Mouse (Mus musculus) G1E (cell line): Measurements from ENCODE around the gene Traf6.

Source experiments
- CTCF ChIP-seq: IDR thresholded peaks from 2 replicates; pipeline ENCODE4 v1.5.1; 2012; ENCODE audit warnings: low read depth, low read length, inconsistent platforms, mixed read lengths
- GATA1 ChIP-seq: IDR thresholded peaks from 2 replicates; pipeline ENCODE4 v1.6.1; 2012; ENCODE audit warnings: borderline replicate concordance, low read length, inconsistent platforms, mixed read lengths
- POLR2AphosphoS5 ChIP-seq: IDR thresholded peaks from 2 replicates; pipeline ENCODE4 v1.6.1; 2012; ENCODE audit warnings: low read depth, low read length, inconsistent platforms; ENCODE audit not compliant: insufficient replicate concordance

DNA sequence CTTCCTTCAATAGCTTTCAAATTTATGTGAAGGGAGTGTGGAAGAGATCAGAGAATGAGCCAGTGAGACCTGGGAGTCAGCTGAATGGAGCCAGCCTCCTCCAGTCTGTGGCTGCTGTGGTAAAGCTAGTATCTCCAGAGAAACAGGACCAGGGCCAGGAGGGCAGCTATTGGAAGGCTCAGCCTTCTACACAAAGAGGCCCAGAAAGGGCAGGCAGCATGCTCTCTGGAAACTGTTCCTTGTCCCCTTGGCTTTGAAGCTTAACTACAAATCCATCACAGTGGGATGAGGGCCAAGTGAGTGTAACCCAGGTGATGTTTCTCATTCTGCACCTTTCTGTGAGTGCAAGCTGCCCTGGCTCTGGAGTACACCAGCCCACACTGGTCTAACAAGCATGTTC is 49.6 kb downstream of the Traf6 start:
- no peak for TF ChIP-seq CTCF
- no peak for TF ChIP-seq GATA1
- TF ChIP-seq POLR2AphosphoS5: no peak
